Mouse (Mus musculus) ES-E14 (cell line): Measurements from ENCODE around the gene Olfr1135. TPM values are rescaled to one million over a fixed set of nuclear protein-coding genes. Genes with fewer than 3 reads are reported as not detected.

Experiments
- DNase-seq: peaks from one replicate; pipeline ENCODE4 v3.0.0-alpha.2; 2013; ENCODE audit warnings: low read depth, low spot score
- H3K27ac ChIP-seq: 2 replicates; pipeline ENCODE4 v1.5.1; 2012; ENCODE audit warnings: low read depth, mild to moderate bottlenecking, low read length, moderate library complexity, mixed read lengths; ENCODE audit not compliant: poor library complexity, insufficient read depth, severe bottlenecking
- H3K36me3 ChIP-seq: 2 replicates; pipeline ENCODE4 v1.6.1; 2012; ENCODE audit warnings: mild to moderate bottlenecking, low read length, moderate library complexity, mixed read lengths; ENCODE audit not compliant: control insufficient read depth, poor library complexity, insufficient read depth, severe bottlenecking
- H3K4me1 ChIP-seq, 2 experiments: fragments of 150-350 bp in 1 of 2; sonication (generic) in 1 of 2; 2 replicates each; pipeline ENCODE4 v1.6.1; 2012; ENCODE audit warnings: low read length in 2 of 2, mild to moderate bottlenecking in 1 of 2, mixed read lengths in 1 of 2; ENCODE audit not compliant: control insufficient read depth in 2 of 2, insufficient read depth in 2 of 2, poor library complexity in 1 of 2
- H3K4me3 ChIP-seq, 2 experiments: fragments of 150-350 bp in 1 of 2; sonication (generic) in 1 of 2; 2 replicates each; pipeline ENCODE4 v1.5.1; 2012; ENCODE audit warnings: low read length in 2 of 2, low read depth in 1 of 2, mild to moderate bottlenecking in 1 of 2, mixed read lengths in 1 of 2; ENCODE audit not compliant: insufficient read depth in 1 of 2, poor library complexity in 1 of 2, severe bottlenecking in 1 of 2
- H3K9ac ChIP-seq: 2 replicates; pipeline ENCODE4 v1.6.1; 2012; ENCODE audit warnings: low read depth, mild to moderate bottlenecking, low read length, mixed read lengths; ENCODE audit not compliant: poor library complexity, insufficient read depth, severe bottlenecking
- H3K9me3 ChIP-seq: fragments of 150-350 bp; sonication (generic); 2 replicates; pipeline ENCODE4 v1.6.1; 2012; ENCODE audit warnings: low read depth, mild to moderate bottlenecking, low read length; ENCODE audit not compliant: control insufficient read depth, insufficient read depth
- CHD2 ChIP-seq: IDR thresholded peaks from 2 replicates; pipeline ENCODE4 v1.6.1; 2014; ENCODE audit warnings: mild to moderate bottlenecking, low read depth, low read length, inconsistent platforms
- HCFC1 ChIP-seq: IDR thresholded peaks from 2 replicates; pipeline ENCODE4 v1.6.1; 2012; ENCODE audit warnings: low read length, inconsistent platforms, borderline replicate concordance; ENCODE audit not compliant: insufficient read depth
- MAFK ChIP-seq: IDR thresholded peaks from 2 replicates; pipeline ENCODE4 v1.6.1; 2014; ENCODE audit warnings: mild to moderate bottlenecking, low read depth, low read length, inconsistent platforms; ENCODE audit not compliant: insufficient read depth
- ZC3H11A ChIP-seq: IDR thresholded peaks from 2 replicates; pipeline ENCODE4 v1.6.1; 2012; ENCODE audit warnings: low read depth, mild to moderate bottlenecking, inconsistent platforms, low read length, borderline replicate concordance
- ZNF384 ChIP-seq: IDR thresholded peaks from 2 replicates; pipeline ENCODE4 v1.6.1; 2012; ENCODE audit warnings: low read depth, low read length, inconsistent platforms
- in situ Hi-C, 2 experiments: fragments of 600-800 bp; cut with MboI; formaldehyde crosslinking; loops; one replicate each; pipeline ENCODE4 v1.15.1; 2025; ENCODE audit warnings: low sequenced_read_pairs in 2 of 2, inconsistent platforms in 1 of 2; ENCODE audit not compliant: unreplicated experiment in 2 of 2
- total RNA-seq: library from RNA; depleted of rRNA; stranded (reverse); fragments of 300-350 nt; gene quantifications from 2 replicates; pipeline ENCODE4 v1.2.3, GENCODE M21; 2012; rRNA removed

The Olfr1135 gene
- total RNA-seq, 1 experiment: not detected

DNA sequence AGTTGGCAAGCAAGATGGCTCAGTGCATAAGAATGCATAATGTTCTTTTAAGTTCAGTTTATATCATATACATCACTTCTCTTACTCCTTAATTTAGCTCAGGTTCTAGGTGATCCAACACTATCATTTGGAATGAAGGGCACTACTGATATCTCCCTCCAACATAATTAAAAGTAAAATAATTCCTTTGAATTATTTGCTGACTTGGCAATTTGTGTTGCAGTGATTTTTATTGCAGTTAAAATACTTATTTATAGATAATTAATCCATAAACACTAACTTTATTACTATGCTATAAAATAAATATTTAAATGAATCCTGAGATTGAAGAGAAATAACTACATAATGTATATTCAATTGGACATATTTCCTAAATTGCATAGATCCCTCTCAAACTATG, 31.0 kb downstream of the Olfr1135 start:
- Histone ChIP-seq H3K9me3 (no peaks in the 10 kb centered on the region), H3K36me3 (no peaks in the 10 kb centered on the region), H3K27ac (no peak overlapping the region), H3K4me3 (no peak overlapping the region), H3K9ac (no peak overlapping the region), H3K4me1 (no peaks in the 10 kb centered on the region)
- no peak for TF ChIP-seq CHD2
- TF ChIP-seq MAFK: peak; percentile 92
- no peak for TF ChIP-seq HCFC1
- TF ChIP-seq ZNF384: no peak
- TF ChIP-seq ZC3H11A: no peak
- in situ Hi-C loops: no loop called here
- DNase-seq: no peak

DNA sequence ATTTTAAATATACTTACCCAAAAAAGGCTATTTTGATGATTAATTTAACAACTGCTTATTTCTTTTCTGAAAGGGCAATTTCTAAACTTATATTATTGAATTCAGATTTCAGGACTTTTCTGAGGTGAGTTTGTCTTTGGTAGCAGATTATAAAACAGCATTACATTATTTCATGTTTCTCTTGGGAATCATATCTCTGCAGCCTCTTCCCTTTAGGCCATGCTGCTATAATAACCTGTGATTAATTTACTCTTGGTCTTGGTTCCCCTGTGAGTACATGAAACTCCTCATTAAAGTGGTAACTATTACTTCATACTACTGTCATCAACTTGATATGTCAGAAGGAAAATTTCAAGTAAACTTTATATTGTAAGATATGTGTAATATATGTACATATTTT, 36.0 kb downstream of the Olfr1135 start, which contains the start of gene Olfr1132:
Olfr1132 (minus strand) TSS at position 101 of the 400 bp plus-strand sequence.
- no peak for TF ChIP-seq ZNF384
- no peaks in the 10 kb centered on the region for H3K9me3 ChIP-seq
- no peak within 1 kb of the TSS for H3K27ac ChIP-seq
- no peaks in the 10 kb centered on the region for H3K4me1 ChIP-seq
- H3K4me3 ChIP-seq: no peak within 1 kb of the TSS
- no peaks in the 10 kb centered on the region for H3K36me3 ChIP-seq
- H3K9ac ChIP-seq: no peak within 1 kb of the TSS
- in situ Hi-C loops: no loop called here
- DNase-seq: no peak

DNA sequence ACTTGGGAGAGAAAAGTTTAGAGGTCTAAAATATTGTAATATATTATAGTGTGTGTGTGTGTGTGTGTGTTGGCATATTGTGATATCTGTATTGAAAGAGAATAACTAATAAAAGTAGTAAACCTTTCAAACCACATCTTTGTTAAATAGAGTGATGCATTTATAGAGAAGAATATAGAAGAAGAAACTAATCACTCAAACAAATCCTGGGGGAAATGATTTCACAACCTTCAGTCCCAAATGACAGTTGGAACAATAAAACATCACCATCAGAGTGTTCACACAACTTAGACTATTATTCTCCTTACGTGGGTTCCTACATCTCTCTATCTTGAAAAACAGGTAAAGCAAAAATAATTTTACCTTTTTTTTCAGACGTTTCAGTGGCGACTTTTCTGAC, 46.7 kb downstream of the Olfr1135 start, which contains the start of gene Olfr1131:
Olfr1131 (plus strand) TSS at position 301 of the 400 bp plus-strand sequence.
- Histone ChIP-seq H3K27ac (no peak within 1 kb of the TSS), H3K4me1 (no peaks in the 10 kb centered on the region), H3K9ac (no peak within 1 kb of the TSS), H3K4me3 (no peak within 1 kb of the TSS), H3K9me3 (no peaks in the 10 kb centered on the region), H3K36me3 (no peaks in the 10 kb centered on the region)
- TF ChIP-seq ZNF384 (no peak), HCFC1 (no peak), CHD2 (no peak), MAFK (no peak), ZC3H11A (no peak)
- no peak for DNase-seq
- in situ Hi-C loops: no loop called here

Other genes with a start within 250 kb of the Olfr1135 start
- gene Olfr1124, start 243.4 kb downstream of the Olfr1135 start, total RNA-seq: not detected in 2 replicates
- gene Olfr1126, start 219.7 kb downstream of the Olfr1135 start, total RNA-seq: not detected in 2 replicates
- gene Pramel7, start 176.6 kb downstream of the Olfr1135 start, total RNA-seq: 2.7 and 9.3 TPM in 2 replicates
- 3.1 and 16.5 TPM in 2 replicates for gene Pramel6, start 167.1 kb downstream of the Olfr1135 start, total RNA-seq
- gene Olfr153, start 141.9 kb downstream of the Olfr1135 start, total RNA-seq: 1.2 and 1.9 TPM in 2 replicates
- gene Olfr1128, start 128.1 kb downstream of the Olfr1135 start, total RNA-seq: not detected in 2 replicates
- gene Olfr1129, start 99.8 kb downstream of the Olfr1135 start, total RNA-seq: not detected in 2 replicates
- not detected in 2 replicates for gene Olfr1130, start 67.5 kb downstream of the Olfr1135 start, total RNA-seq
- gene Olfr1131, start 46.6 kb downstream of the Olfr1135 start, total RNA-seq: not detected in 2 replicates
- gene Olfr1132, start 36.1 kb downstream of the Olfr1135 start, total RNA-seq: not detected in 2 replicates
- not detected in 2 replicates for gene Olfr1133, start 26.3 kb downstream of the Olfr1135 start, total RNA-seq
- gene Olfr1134, start 15.2 kb downstream of the Olfr1135 start, total RNA-seq: not detected in 2 replicates
- gene Olfr1136, start 20.3 kb upstream of the Olfr1135 start, total RNA-seq: not detected in 2 replicates
- gene Olfr1137, start 39.5 kb upstream of the Olfr1135 start, total RNA-seq: not detected in 2 replicates
- not detected in 2 replicates for gene Olfr1138, start 66.3 kb upstream of the Olfr1135 start, total RNA-seq
- gene Olfr1140, start 70.1 kb upstream of the Olfr1135 start, total RNA-seq: not detected in 2 replicates
- not detected in 2 replicates for gene Olfr1141, start 80.3 kb upstream of the Olfr1135 start, total RNA-seq
- not detected in 2 replicates for gene Olfr152, start 105.8 kb upstream of the Olfr1135 start, total RNA-seq
- not detected in 2 replicates for gene Olfr1143, start 126.9 kb upstream of the Olfr1135 start, total RNA-seq
- gene Olfr1145, start 136.2 kb upstream of the Olfr1135 start, total RNA-seq: not detected in 2 replicates
- gene Olfr1148, start 156.9 kb upstream of the Olfr1135 start, total RNA-seq: not detected in 2 replicates
- gene Olfr1150-ps1, start 170.3 kb upstream of the Olfr1135 start, total RNA-seq: not detected in 2 replicates
- not detected in 2 replicates for gene Olfr1151, start 182.2 kb upstream of the Olfr1135 start, total RNA-seq
- gene Olfr1152, start 192.8 kb upstream of the Olfr1135 start, total RNA-seq: not detected in 2 replicates
- gene Olfr1153, start 221.3 kb upstream of the Olfr1135 start, total RNA-seq: not detected in 2 replicates
- not detected in 2 replicates for gene Olfr1154, start 231.5 kb upstream of the Olfr1135 start, total RNA-seq